ENCODE assay signal across 18 mouse cellular contexts in genomic region chr6:71279418-71279817, GRCm38 (mm10). TPM values are rescaled to one million over a fixed set of nuclear protein-coding genes. Genes with fewer than 3 reads are reported as not detected.
DNase-seq lines count a peak whose midpoint lies in the region; ATAC-seq and TF ChIP-seq lines count a peak whose summit lies in the region.
"Had no signal": no experiment of that assay in that cellular context is flagged by ENCODE, and none has a peak within 500 bp of the region (broad histone marks: within the 10 kb centered on the region; RNA-seq: fewer than 3 reads in every experiment).

No protein-coding gene starts in this region.

- H3K79me2 ChIP-seq in liver, adult 2 months (ENCODE audit: control insufficient read depth, insufficient read depth, low read length) = 0 out of 2 replicates have a peak, but pooled peaks cover 2% of the 10 kb centered on the region

- H3K27me3 ChIP-seq in liver, adult 2 months (ENCODE audit: control insufficient read depth, insufficient read depth, low read length) = no peaks in the 10 kb centered on the region
- H3K27me3 ChIP-seq in liver, postnatal 0 days (ENCODE audit: insufficient read depth, low read length) = no peaks in the 10 kb centered on the region
- H3K27me3 ChIP-seq: hindbrain, embryonic 15.5 days; limb, embryonic 15.5 days had no signal

- TF ChIP-seq POLR2A in liver, adult 2 months (IDR thresholded peaks at IDR 0.05; ENCODE audit: extremely low read depth, insufficient read depth, low read length) = no peak

- no peak overlapping the region for H3K4me3 ChIP-seq in liver, adult 2 months (ENCODE audit: insufficient read depth, low read depth, low read length)
- no peak overlapping the region for H3K4me3 ChIP-seq in liver, postnatal 0 days (ENCODE audit: low read depth, low read length)
- H3K4me3 ChIP-seq: hindbrain, embryonic 15.5 days; limb, embryonic 15.5 days had no signal

- H3K9ac ChIP-seq in liver, adult 2 months (ENCODE audit: low read depth, low read length) = no peak overlapping the region
- no peak overlapping the region for H3K9ac ChIP-seq in liver, postnatal 0 days (replicated peaks)
- H3K9ac ChIP-seq: hindbrain, embryonic 15.5 days; limb, embryonic 15.5 days had no signal

- H3K9me3 ChIP-seq in liver, postnatal 0 days (ENCODE audit: low read length) = no peaks in the 10 kb centered on the region
- H3K9me3 ChIP-seq: hindbrain, embryonic 15.5 days; limb, embryonic 15.5 days had no signal

- TF ChIP-seq EP300 in liver, postnatal 0 days (IDR thresholded peaks at IDR 0.05; ENCODE audit: low read depth) = no peak

- 51% methylated on average over 1 of the region's 1 CpGs for WGBS in liver, adult 2 months
- WGBS in liver, postnatal 0 days (ENCODE audit: insufficient replicate concordance) = 69% methylated on average over 1 of the region's 1 CpGs

- no peak overlapping the region for H3K4me2 ChIP-seq in liver, postnatal 0 days (ENCODE audit: low read depth, low read length)
- H3K4me2 ChIP-seq: hindbrain, embryonic 15.5 days; limb, embryonic 15.5 days had no signal

- no peak for ATAC-seq in liver, postnatal 0 days
- peak; percentile 81 for ATAC-seq in megakaryocyte, adult 5-6 weeks (ENCODE audit: poor library complexity, severe bottlenecking)
- ATAC-seq: midbrain, embryonic 16.5 days had no signal

- peak; percentile 14 for DNase-seq in adrenal gland, adult 2 months
- DNase-seq in adrenal gland, adult 8-10 months = no peak
- DNase-seq in liver, adult 2 months (ENCODE audit: extremely low read depth, low read depth, low spot score) = peak; percentile 19
- DNase-seq in liver, postnatal 0 days = no peak
- peak; percentile 72 for DNase-seq in Muller cell, postnatal 12 days (ENCODE audit: inconsistent ontology term)
- DNase-seq in gastrocnemius, adult 18-20 months (ENCODE audit: low spot score) = no peak
- DNase-seq in heart, postnatal 25 days (ENCODE audit: low spot score) = no peak
- DNase-seq: cerebellum, adult 11 months; embryo, embryonic 11 days; right cerebral cortex, adult 18-20 months had no signal

- TF ChIP-seq CTCF in liver, adult 2 months (IDR thresholded peaks at IDR 0.05; ENCODE audit: low read depth, low read length) = no peak
- TF ChIP-seq CTCF in liver, postnatal 0 days (IDR thresholded peaks at IDR 0.05; ENCODE audit: low read depth) = no peak

- H3K36me3 ChIP-seq in liver, adult 2 months (ENCODE audit: control insufficient read depth, insufficient read depth, low read length) = peaks cover 5% of the 10 kb centered on the region
- peaks cover 9% of the 10 kb centered on the region; the same call in 1 of the 2 replicates for H3K36me3 ChIP-seq in liver, postnatal 0 days (replicated peaks; ENCODE audit: insufficient read depth, low read length)

- no peaks in the 10 kb centered on the region for H3K4me1 ChIP-seq in liver, adult 2 months (ENCODE audit: control insufficient read depth, insufficient read depth, low read length)
- peaks cover 1% of the 10 kb centered on the region; the same call in 1 of the 2 replicates for H3K4me1 ChIP-seq in liver, postnatal 0 days (ENCODE audit: insufficient read depth)
- H3K4me1 ChIP-seq: hindbrain, embryonic 15.5 days; limb, embryonic 15.5 days had no signal

- no peak overlapping the region for H3K27ac ChIP-seq in liver, adult 2 months (replicated peaks; ENCODE audit: insufficient read depth, low read depth, low read length)
- H3K27ac ChIP-seq in liver, postnatal 0 days (ENCODE audit: low read depth) = no peak overlapping the region
- H3K27ac ChIP-seq: hindbrain, embryonic 15.5 days; limb, embryonic 15.5 days had no signal

- intact Hi-C loops in heart, postnatal 25 days (cut with DNase I) = loop anchor here (10.0 kb wide), 1 partner anchor 215 kb away; the partner anchor contains the start of gene Rnf103

RNA-seq across cellular contexts. Expression of gene Krcc1, which starts 7.9 kb away (rescaled TPM):
- total RNA-seq in adrenal gland, adult 2 months (2021) = 10 to 100 TPM; 75.5 to 82.3 TPM
- 3.1 and 3.2 TPM in 2 replicates for polyA plus RNA-seq in adrenal gland, adult 2 months (2012; rRNA removed)
- total RNA-seq in adrenal gland, adult 8-10 months (2022) = 10 to 100 TPM; 57.0 to 69.2 (median 65.6) TPM
- 52.7 and 56.6 TPM in 2 replicates for total RNA-seq in liver, adult 2 months (2014; rRNA removed)
- polyA plus RNA-seq in liver, adult 2 months (2012; rRNA removed) = 9.0 and 9.5 TPM in 2 replicates
- polyA plus RNA-seq in liver, postnatal 0 days (2015; fragmentation: Nextera tagmentation; extraction: Ambion mirVana) = 47.0 and 49.2 TPM in 2 replicates
- 88.0 and 114 TPM in 2 replicates for total RNA-seq in megakaryocyte, adult 5-6 weeks (2015)
- total RNA-seq in megakaryocyte, adult 5-6 weeks (2017) = 124 and 139 TPM in 2 replicates
- 10 to 100 TPM; 26.4 to 36.1 TPM for total RNA-seq in gastrocnemius, adult 18-20 months (2021)
- total RNA-seq in heart, postnatal 25 days (2021) = 10 to 100 TPM; 54.6 to 54.9 TPM

RNA-seq across cellular contexts. Expression of gene Smyd1, which starts 42.6 kb away (rescaled TPM):
- total RNA-seq in adrenal gland, adult 2 months (2021) = under 1 TPM in 1 of 2 experiments, not detected in 1; 0.41 TPM
- polyA plus RNA-seq in adrenal gland, adult 2 months (2012; rRNA removed) = 0.09 TPM in 2 replicates
- under 1 TPM in 3 of 4 experiments, not detected in 1; 0.13 to 0.23 (median 0.21) TPM for total RNA-seq in adrenal gland, adult 8-10 months (2022)
- total RNA-seq in liver, adult 2 months (2014; rRNA removed) = 2.0 and 3.7 TPM in 2 replicates
- 1.3 and 1.5 TPM in 2 replicates for polyA plus RNA-seq in liver, adult 2 months (2012; rRNA removed)
- 0.22 and 0.59 TPM in 2 replicates for polyA plus RNA-seq in liver, postnatal 0 days (2015; fragmentation: Nextera tagmentation; extraction: Ambion mirVana)
- total RNA-seq in megakaryocyte, adult 5-6 weeks (2015) = not detected in 2 replicates
- not detected in 2 replicates for total RNA-seq in megakaryocyte, adult 5-6 weeks (2017)
- 100 to 1,000 TPM; 308 to 323 TPM for total RNA-seq in gastrocnemius, adult 18-20 months (2021)
- total RNA-seq in heart, postnatal 25 days (2021) = 100 to 1,000 TPM; 375 to 394 TPM

RNA-seq across cellular contexts. Expression of gene Cd8b1, which starts 43.2 kb away (rescaled TPM):
- total RNA-seq in adrenal gland, adult 2 months (2021) = under 1 TPM in 1 of 2 experiments, not detected in 1; 0.24 TPM
- 0.11 and 0.12 TPM in 2 replicates for polyA plus RNA-seq in adrenal gland, adult 2 months (2012; rRNA removed)
- under 1 TPM in 3 of 4 experiments, not detected in 1; 0.31 to 0.32 (median 0.31) TPM for total RNA-seq in adrenal gland, adult 8-10 months (2022)
- 0.18 and 0.20 TPM in 2 replicates for total RNA-seq in liver, adult 2 months (2014; rRNA removed)
- polyA plus RNA-seq in liver, adult 2 months (2012; rRNA removed) = 0.18 and 0.22 TPM in 2 replicates
- polyA plus RNA-seq in liver, postnatal 0 days (2015; fragmentation: Nextera tagmentation; extraction: Ambion mirVana) = 0.09 TPM in 1 of 2 replicates, not detected in the other
- 0.20 TPM in 1 of 2 replicates, not detected in the other for total RNA-seq in megakaryocyte, adult 5-6 weeks (2015)
- total RNA-seq in megakaryocyte, adult 5-6 weeks (2017) = not detected in 2 replicates
- total RNA-seq in gastrocnemius, adult 18-20 months (2021) = not detected
- not detected for total RNA-seq in heart, postnatal 25 days (2021)
- total RNA-seq: ES-E14; layer of hippocampus, adult 8-10 months had no signal
- polyA plus RNA-seq: hindbrain, embryonic 15.5 days; kidney, embryonic 14.5 days; limb, embryonic 15.5 days; midbrain, embryonic 16.5 days; neural tube, embryonic 14.5 days had no signal

Comparison
In these comparisons a context has a peak if more than half of its experiments do, and no peak if none do; other contexts are left out.
1. DNase-seq: peak in adrenal gland, adult 2 months (single experiment), liver, adult 2 months (single experiment) and Muller cell, postnatal 12 days (single experiment); none in adrenal gland, adult 8-10 months (single experiment), liver, postnatal 0 days (single experiment), gastrocnemius, adult 18-20 months (single experiment) and heart, postnatal 25 days (single experiment).
2. RNA of gene Smyd1, which starts 42.6 kb away (total RNA-seq): 375 to 394 TPM in heart, postnatal 25 days and 308 to 323 TPM in gastrocnemius, adult 18-20 months; 2.0 to 3.7 TPM in liver, adult 2 months, 0.41 TPM in adrenal gland, adult 2 months, 0.13 to 0.23 TPM in adrenal gland, adult 8-10 months and not detected in megakaryocyte, adult 5-6 weeks; every median in the first group is over 10 times any median in the second.